Mouse (Mus musculus) olfactory bulb, adult 2 months (tissue): ENCODE results near the gene Sptbn4.
A peak's percentile ranks its signal among the peaks of the same experiment; 100 is the strongest.

Source experiments
- CTCF ChIP-seq: fragments of 200-500 bp; IDR thresholded peaks from 2 replicates; pipeline ENCODE4 v1.5.1; 2012; ENCODE audit warnings: low read depth, mild to moderate bottlenecking, low read length, moderate library complexity; ENCODE audit not compliant: insufficient read depth
- POLR2A ChIP-seq: fragments of 200-500 bp; IDR thresholded peaks from 2 replicates; pipeline ENCODE4 v1.6.1; 2012; ENCODE audit warnings: mild to moderate bottlenecking, low read depth, low read length, moderate library complexity; ENCODE audit not compliant: insufficient read depth

DNA sequence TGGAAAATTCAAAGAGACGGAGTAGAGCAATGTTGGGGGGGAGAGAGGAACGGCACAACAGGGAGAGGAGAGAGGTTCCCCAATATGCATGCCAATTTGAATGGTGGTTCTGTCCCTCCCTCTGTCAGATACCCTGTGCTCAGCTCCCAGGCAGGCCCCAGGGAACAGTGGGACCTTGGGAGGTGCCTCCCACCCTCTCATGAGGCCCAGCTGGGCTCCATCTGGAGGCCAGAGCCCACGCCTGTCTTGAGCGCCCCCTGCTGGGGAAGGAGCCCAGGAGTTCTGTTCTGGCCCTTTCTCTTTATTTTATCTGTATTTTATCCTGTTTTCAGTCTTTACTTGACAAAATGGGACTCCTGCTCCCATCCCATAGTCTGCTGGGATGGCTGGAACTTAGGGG lies 62.8 kb downstream of the Sptbn4 start:
- TF ChIP-seq CTCF (peak; percentile 75), POLR2A (no peak)
